Mouse (Mus musculus) urinary bladder, postnatal 4 days (tissue): ENCODE measurements around the gene H2-M5.
"Not testable (repeated sequence)": the region's sequence is repeated elsewhere in the genome, so short reads cannot be mapped to it uniquely, and the experiment has no call there.

Experiments used
- DNase-seq, 2 experiments: peaks; one replicate each; pipeline ENCODE4 v3.0.0; 2021 to 2022; ENCODE audit warnings: low spot score in 2 of 2

H2-M5 gene

GRCm38 (mm10) chr17:36989437-36989836, at the start of gene H2-M5:
TSS of gene H2-M5 (minus strand) at chr17:36989537.
- DNase-seq: no peak

DNA sequence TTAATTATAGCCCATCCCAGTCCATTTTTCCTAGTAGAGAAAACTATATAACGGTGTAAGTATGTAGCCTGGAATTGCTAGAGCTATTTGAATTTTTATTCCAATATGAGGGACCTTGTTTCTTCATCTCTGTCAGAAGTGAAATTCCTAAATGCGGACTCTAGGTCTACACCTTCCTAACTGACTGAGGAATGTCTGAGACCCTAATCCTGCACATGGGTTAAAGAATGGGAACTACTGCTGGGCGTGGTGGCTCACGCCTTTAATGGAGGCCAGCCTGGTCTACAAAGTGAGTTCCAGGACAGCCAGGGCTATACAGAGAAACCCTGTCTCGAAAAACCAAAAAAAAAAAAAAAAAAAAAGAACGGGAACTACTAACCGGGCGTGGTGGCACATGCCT, 39.8 kb upstream of the H2-M5 start:
- DNase-seq: no peak

- peak; percentile 89 for DNase-seq
Observed at GRCm38 (mm10) chr17:37028683-37029120, 39.4 kb upstream of the H2-M5 start.

DNA sequence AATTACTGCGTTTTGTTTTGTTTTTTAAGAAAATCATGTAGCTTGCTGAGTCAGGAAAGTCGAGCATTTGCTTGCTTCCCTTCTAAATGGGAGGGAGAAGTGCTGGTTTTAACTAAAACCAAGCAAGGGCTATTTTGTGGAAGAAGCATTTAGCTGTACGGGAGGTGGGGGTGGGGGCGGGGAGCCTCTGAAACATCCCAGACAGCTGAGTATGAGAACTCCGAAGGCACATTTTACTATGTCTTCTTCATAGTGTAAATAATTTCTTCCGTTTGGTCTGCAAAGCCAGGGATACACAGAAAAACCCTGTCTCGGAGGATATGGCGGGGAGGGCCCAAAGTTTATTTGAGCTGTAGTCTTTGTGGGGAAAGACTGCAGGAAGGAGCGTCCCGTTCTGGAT, 38.9 kb upstream of the H2-M5 start:
- DNase-seq: no peak

DNA sequence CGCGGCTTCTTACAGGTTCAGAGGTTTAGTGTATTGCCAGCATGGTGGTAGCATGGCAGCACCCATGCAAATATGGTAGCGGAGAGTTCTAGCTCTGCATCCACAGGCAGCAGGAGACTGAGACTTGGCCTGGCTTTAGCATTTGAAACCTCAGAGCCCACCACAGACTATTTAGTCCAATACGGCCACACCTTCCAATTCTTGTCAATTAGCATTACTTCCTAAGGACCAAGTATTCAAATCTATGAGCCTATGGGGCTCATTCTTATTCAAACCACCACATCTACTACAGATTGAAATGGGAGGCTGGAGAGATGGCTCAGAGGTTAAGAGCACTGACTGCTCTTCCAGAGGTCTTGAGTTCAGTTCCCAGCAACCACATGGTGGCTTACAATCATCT, 38.1 kb upstream of the H2-M5 start:
- no peak for DNase-seq

DNA sequence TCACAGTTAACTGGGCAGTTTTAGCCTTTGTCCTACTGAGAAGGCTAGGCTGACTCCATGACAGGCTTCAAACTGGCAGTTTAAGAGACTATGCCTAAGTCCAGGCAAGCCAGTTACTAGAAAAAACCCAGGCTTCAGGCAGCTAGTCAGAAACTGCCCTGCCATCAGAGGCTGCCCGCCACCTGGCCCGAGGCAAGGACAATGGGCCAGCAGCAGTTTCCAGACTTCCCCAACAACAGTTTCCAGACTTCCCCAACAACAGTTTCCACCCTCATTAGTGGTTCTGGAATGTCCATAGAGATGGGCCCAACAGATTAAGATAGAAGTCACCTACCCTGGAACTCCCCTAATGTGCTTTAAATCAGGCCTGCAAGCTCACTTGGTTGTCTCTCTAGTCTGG, 37.1 kb upstream of the H2-M5 start:
- no peak for DNase-seq

DNA sequence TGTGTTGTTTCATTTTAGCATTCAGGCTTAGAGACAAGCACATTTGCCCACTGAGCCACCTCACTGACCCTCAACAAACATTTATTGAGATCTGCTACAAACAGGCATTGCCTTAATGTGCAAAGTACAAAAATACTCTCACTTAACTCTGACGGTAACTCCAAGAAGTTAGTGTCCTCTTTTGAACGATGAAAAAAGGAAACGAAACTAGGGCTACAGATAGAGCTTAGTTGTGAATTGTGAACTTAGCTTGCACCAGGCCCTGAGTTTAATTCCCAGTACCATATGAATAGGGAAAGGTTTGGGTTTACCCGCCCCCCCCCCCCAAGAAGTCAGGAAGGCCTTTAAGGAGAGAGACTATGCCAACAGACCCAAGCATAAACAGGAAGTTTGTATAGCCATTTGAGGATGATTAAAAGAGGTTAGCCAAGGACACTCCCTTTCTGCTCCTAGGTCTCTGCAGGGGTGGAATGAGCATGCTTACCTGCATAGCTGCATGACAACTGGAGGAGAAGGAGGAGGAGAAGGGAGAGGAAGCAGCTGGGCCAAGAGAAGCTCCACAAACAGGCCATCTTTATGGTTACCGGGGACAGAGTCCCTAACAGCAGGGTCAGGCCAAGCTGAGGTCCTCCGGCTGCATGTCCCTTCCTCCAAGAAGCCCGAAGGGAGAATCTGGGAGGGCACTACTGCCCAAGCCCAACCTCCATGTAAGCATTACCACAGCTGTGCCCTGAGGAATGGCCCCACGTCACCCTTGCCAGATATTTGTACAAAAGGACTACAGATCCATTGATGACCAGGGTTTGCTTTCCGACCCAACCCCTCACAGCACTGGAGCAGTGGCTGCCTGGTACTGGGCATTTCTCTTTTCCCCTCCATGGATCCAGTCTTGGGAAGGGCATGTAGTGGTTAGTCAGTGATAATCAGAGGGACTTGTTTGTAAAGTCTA, 33.6 kb upstream of the H2-M5 start, which contains the start of gene Mog:
Gene Mog, minus strand, starts transcription at position 771 of the 949 bp plus-strand sequence.
- no peak for DNase-seq

- not testable (repeated sequence) for DNase-seq
Observed at GRCm38 (mm10) chr17:37019242-37019641, 29.9 kb upstream of the H2-M5 start.

GRCm38 (mm10) chr17:37018328-37018727, 29.0 kb upstream of the H2-M5 start:
- no peak for DNase-seq

DNA sequence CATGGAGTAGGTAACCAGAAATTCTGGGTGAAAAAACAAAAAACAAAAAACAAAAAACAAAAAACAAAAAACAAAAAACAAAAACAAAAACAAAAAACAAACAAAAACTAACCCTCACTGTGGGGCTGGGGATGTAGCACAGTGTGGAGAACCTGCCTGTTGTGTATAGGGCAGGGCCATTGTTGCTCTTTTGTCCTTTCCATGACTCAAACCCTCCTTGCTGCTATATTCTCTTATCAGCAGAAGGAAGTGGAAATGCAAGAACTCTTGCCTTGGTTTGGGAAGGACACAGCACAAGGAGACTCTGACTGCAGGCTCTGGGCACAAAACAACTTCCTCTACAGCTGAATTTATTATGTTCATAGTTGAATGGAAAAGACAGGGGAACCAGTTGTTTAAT, 27.0 kb upstream of the H2-M5 start:
- DNase-seq: no peak

DNA sequence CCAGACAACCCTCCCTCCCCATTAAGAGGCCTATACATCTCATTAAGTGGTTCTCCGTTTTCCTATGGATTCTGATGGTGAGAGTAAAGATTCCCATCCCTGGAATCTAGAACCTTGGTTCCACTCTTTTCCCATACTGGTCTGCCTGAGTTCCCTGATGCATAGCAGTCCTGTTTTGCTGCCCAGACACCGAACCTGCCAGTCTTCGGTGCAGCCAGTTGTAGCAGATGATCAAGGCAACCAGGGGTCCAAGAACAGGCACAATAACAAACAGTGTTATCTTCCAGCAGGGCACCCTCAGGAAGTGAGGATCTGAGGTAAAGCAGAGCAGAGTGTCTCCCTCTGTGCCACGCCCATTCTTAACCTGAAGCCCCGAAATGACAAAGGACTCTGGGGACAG, 22.8 kb upstream of the H2-M5 start:
- no peak for DNase-seq

DNA sequence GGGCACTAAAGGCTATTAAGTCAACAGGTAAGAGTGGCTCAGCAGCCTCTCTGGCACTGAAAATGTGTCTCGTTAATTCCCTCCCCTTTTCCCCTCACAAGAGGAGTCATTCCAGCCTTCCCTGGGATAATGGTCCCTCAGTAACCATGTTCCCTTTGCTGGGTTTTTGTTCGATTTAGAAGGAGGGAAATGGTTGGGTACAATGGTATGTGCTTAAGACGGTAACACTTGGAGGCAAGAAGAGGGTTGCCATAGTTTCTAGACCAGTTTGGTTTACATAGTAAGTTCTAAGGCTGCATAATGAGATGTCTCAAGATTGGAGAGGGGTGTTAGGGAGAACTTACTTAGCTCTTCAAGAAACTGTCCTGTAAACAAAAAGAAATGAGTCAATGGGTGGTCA, 22.4 kb upstream of the H2-M5 start:
- DNase-seq: no peak

GRCm38 (mm10) chr17:37009460-37010042, 20.2 kb upstream of the H2-M5 start:
- no peak for DNase-seq

GRCm38 (mm10) chr17:37008161-37008560, 18.8 kb upstream of the H2-M5 start:
- no peak for DNase-seq

DNA sequence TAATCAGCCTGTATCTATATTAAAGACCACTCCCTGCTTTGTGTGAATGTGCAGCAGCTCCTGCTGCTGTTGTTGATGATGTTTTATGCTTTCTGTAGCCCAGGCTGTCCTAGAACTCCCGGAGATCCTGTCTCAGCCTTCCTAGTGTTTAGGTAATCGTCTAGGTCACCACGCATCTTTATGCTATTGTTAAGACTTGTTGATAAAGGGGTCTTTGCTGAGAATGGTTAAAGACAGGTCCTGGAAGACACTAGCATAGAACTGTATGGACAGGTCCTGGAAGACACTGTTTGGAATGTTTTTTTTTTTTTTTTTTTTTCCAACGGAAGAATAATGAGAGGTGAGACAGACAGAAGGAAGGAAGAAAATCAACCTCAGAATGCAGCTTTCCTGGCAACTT, 14.0 kb upstream of the H2-M5 start:
- no peak for DNase-seq

- DNase-seq: peak; percentile 43 to 63
Observed at GRCm38 (mm10) chr17:37002364-37003330, 13.3 kb upstream of the H2-M5 start.

- DNase-seq: no peak
Observed at GRCm38 (mm10) chr17:37000863-37001262, 11.5 kb upstream of the H2-M5 start, which contains the start of gene Zfp57. TSS of gene Zfp57 (plus strand) at chr17:37001163.

GRCm38 (mm10) chr17:36998477-36998876, 9.1 kb upstream of the H2-M5 start:
- DNase-seq: no peak

- peak; percentile 57 to 88 for DNase-seq
Observed at GRCm38 (mm10) chr17:36997033-36997735, 7.8 kb upstream of the H2-M5 start.

GRCm38 (mm10) chr17:36995448-36995847, 6.1 kb upstream of the H2-M5 start:
- DNase-seq: no peak

DNA sequence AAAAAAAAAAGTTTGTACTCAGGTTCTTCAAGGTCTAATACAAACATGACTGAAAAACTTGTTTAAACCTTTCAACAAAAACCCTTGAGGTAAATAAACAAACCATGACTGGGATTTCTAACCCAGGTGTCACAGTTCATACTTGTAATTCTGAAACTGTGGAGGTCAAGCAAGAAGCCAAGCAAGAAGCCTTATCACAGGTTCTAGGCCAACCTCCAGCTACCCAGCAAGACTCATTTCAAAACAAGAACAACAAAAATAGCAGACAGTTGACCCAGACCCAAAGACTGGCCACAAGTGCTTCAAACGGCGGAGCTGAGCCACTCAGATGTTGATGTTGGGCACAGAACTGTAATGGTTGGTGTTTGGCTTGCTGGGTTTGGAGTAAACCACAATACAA, 5.2 kb upstream of the H2-M5 start:
- no peak for DNase-seq
